Mouse (Mus musculus) embryonic facial prominence, embryonic 14.5 days (tissue): Measurements from ENCODE around the gene Adcy10. TPM values are rescaled to one million over a fixed set of nuclear protein-coding genes. Genes with fewer than 3 reads are reported as not detected.

Experiments
- ATAC-seq: fragments of 200-750 bp; cut with Nextera tagmentation; 2 replicates; pipeline ENCODE4 v1.8.0; 2017; ENCODE audit warnings: low read depth, moderate number of reproducible peaks, moderate TSS enrichment
- DNase-seq: peaks from one replicate; pipeline ENCODE4 v3.0.0-alpha.2; 2015; ENCODE audit warnings: low spot score
- H3K27ac ChIP-seq: fragments of 300-500 bp; sonication (generic); replicated peaks from 2 replicates; pipeline ENCODE4 v1.5.1; 2014; ENCODE audit warnings: low read depth, mild to moderate bottlenecking, low read length, moderate library complexity
- H3K27me3 ChIP-seq: fragments of 300-500 bp; sonication (generic); replicated peaks from 2 replicates; pipeline ENCODE4 v1.6.1; 2014; ENCODE audit warnings: low read length; ENCODE audit not compliant: control insufficient read depth, insufficient read depth
- H3K36me3 ChIP-seq: fragments of 300-500 bp; sonication (generic); 2 replicates; pipeline ENCODE4 v1.6.1; 2014; ENCODE audit warnings: low read length, mixed read lengths; ENCODE audit not compliant: control insufficient read depth, insufficient read depth
- H3K4me1 ChIP-seq: fragments of 300-500 bp; sonication (generic); 2 replicates; pipeline ENCODE4 v1.6.1; 2014; ENCODE audit warnings: antibody characterized with exemption, low read length; ENCODE audit not compliant: control insufficient read depth, insufficient read depth
- H3K4me2 ChIP-seq: fragments of 300-500 bp; sonication (generic); 2 replicates; pipeline ENCODE4 v1.6.1; 2014; ENCODE audit warnings: low read depth, mild to moderate bottlenecking, low read length, moderate library complexity, mixed read lengths
- H3K4me3 ChIP-seq: fragments of 300-500 bp; sonication (generic); 2 replicates; pipeline ENCODE4 v1.5.1; 2014; ENCODE audit warnings: low read depth, mild to moderate bottlenecking, low read length
- H3K9ac ChIP-seq: fragments of 300-500 bp; sonication (generic); 2 replicates; pipeline ENCODE4 v1.6.1; 2014; ENCODE audit warnings: low read depth, mild to moderate bottlenecking, low read length, moderate library complexity, mixed read lengths
- H3K9me3 ChIP-seq: fragments of 300-500 bp; sonication (generic); 2 replicates; pipeline ENCODE4 v1.6.1; 2016; ENCODE audit warnings: low read length; ENCODE audit not compliant: control insufficient read depth
- WGBS: fragments of 180-500 bp; shearing (Covaris S2); extraction: QIAGEN DNeasy Blood & Tissue Kit; methylation state at CpG from one replicate; pipeline ENCODE4 v1.1.7; 2014; 5-methylcytosine and 5-hydroxymethylcytosine counted together
- polyA plus RNA-seq: library from polyadenylated mRNA; unstranded; fragments of >200 nt; fragmentation: Nextera tagmentation; extraction: Ambion mirVana; gene quantifications from 2 replicates; pipeline ENCODE4 v1.2.1, GENCODE M21; 2014

The Adcy10 gene
- polyA plus RNA-seq, 1 experiment from 2014 or later: not detected

DNA sequence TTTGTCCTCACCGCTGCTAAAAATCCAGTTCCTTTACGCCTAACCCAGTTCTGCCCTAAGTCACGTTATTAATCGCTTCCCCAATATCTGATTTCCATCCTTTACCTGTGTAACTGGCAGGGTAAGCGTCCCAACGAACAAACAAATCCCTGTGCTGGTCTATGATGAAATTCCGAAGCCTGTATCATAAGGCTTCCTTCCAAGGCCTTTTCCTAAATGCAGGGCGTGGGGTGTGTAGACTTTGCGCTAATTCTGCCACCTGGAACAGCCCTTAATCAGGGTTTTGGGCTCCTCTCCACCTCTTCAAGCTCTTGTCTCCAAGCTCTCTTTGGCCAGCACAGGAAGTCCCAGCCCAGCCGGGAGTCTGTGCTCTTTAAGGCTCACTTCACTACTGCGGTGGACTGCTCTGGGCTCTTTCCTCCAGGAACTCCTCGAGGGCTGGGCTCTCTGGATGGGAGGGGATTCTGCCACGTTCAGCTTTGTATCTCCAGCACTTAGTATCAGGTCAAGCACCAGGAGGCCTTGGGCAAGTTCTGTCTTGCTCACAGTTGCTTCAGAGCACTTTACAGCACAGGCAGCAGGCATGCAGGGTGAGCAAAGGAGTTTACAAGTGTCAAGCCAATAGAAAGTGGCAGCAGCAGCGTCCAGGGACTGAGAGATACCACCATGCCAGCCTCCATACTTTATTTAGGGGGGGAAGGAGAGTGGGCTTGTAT, 100.6 kb downstream of the Adcy10 start:
- 60% methylated on average over 14 of the region's 14 CpGs for WGBS

DNA sequence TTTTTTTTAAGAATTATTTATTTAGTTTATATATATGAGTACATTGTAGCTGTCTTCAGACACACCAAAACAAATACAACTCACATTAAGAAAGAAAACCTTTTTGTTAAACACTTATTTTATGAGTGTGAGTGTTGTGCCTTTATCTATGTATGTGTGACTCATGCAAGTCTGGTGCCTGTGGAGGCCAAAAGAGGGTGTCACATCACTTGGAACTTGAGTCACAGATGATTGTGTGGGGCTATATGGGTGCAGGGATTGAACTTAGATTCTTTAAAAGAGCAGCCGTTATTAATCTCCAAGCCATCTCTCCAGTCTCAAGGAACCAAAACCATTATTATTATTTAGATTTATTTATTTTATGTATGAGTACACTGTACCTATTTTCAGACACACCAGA, 101.4 kb downstream of the Adcy10 start:
- WGBS: 85% methylated on average over 1 of the region's 1 CpGs
- Histone ChIP-seq H3K36me3 (peaks cover 7% of the 10 kb centered on the region; the same call in 1 of the 2 replicates), H3K9me3 (no peaks in the 10 kb centered on the region), H3K27me3 (no peaks in the 10 kb centered on the region), H3K4me1 (peaks cover 5% of the 10 kb centered on the region; the same call in 1 of the 2 replicates), H3K9ac (no peak overlapping the region), H3K4me3 (no peak overlapping the region), H3K4me2 (no peak overlapping the region), H3K27ac (no peak overlapping the region)
- ATAC-seq (no peak), DNase-seq (no peak)

More for the DNA sequence above, 100.6 kb downstream of the Adcy10 start:
- Histone ChIP-seq H3K36me3 (0 out of 2 replicates have a peak, but pooled peaks cover 3% of the 10 kb centered on the region), H3K4me1 (peaks cover 5% of the 10 kb centered on the region; the same call in 1 of the 2 replicates), H3K4me2 (no peak overlapping the region), H3K9me3 (no peaks in the 10 kb centered on the region), H3K27ac (no peak overlapping the region), H3K9ac (no peak overlapping the region), H3K4me3 (no peak overlapping the region), H3K27me3 (no peaks in the 10 kb centered on the region)
- ATAC-seq (no peak), DNase-seq (no peak)

DNA sequence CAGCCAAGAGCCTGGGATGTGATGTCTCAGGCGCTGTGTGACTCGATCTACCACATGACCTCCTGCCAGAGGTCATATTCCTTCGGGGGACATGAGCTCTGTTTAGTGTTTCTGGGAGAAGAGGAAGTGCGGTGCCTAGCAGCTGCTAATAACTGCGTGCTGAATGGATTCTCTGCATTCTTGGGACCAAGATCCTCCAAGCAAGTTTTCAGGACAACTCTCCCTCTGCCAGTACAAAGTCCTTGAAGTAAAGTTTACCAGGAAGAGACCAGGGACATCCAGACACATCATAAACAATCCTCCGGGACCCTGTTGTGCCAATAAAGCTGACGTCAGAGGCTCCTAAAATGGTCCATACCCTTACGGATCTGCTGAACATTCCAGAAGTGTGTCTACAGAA, 102.9 kb downstream of the Adcy10 start:
- Histone ChIP-seq H3K9ac (no peak overlapping the region), H3K4me3 (no peak overlapping the region), H3K4me1 (peaks cover 5% of the 10 kb centered on the region; the same call in 1 of the 2 replicates), H3K9me3 (no peaks in the 10 kb centered on the region), H3K36me3 (peaks cover 21% of the 10 kb centered on the region), H3K27me3 (no peaks in the 10 kb centered on the region), H3K27ac (no peak overlapping the region; the same call in 1 of the 2 replicates), H3K4me2 (no peak overlapping the region)
- WGBS: 19% methylated on average over 8 of the region's 8 CpGs
- no peak for ATAC-seq
- DNase-seq: peak; percentile 30

DNA sequence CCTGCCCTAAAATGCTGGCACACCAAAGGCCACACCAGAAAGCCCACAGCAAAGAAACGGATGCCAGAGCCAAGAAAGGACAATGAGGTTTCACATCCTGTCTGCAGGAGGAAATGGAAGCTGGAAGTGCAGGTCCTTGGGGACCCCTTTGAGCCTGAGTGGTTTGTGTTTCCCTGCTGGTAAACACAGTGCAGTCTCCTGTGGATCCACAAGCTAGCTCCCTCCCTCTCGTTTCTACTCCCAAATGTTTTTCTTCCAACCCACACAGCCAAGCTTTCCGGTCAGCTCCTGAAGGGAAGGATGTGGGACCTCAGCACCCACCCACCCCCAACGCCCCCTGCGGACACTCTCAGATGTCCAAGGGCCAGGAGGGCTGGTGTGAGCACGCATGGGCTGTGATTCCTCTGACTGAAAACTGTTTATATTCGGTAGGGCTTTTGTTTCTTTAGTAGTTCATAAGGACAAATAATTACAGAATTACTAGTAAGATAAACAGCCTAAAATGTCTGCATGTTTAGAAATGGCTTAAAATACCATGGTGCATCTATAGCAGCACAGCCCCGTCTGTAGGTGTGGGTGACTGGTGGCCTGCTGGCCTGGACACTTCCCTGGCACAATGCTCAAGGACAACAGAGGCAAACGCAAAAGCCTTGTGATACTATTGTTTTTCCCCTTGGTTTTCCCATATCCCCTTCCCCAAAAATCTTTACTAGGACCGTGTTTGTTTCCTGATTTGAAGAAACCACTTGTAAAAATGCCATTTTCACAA, 104.5 kb downstream of the Adcy10 start:
- peaks cover 37% of the 10 kb centered on the region for H3K36me3 ChIP-seq
- no peaks in the 10 kb centered on the region for H3K9me3 ChIP-seq
- no peaks in the 10 kb centered on the region for H3K27me3 ChIP-seq
- WGBS: 30% methylated on average over 10 of the region's 10 CpGs
- no peak overlapping the region for H3K4me3 ChIP-seq
- ATAC-seq (peak; percentile 58; the same call in 1 of the 2 replicates), DNase-seq (peak; percentile 81)
- peaks cover 5% of the 10 kb centered on the region; the same call in 1 of the 2 replicates for H3K4me1 ChIP-seq
- H3K9ac ChIP-seq: 0 out of 2 replicates have a peak overlapping the region, but pooled peaks have one; percentile 1
- no peak overlapping the region for H3K4me2 ChIP-seq
- H3K27ac ChIP-seq: peak overlapping the region; percentile 48

DNA sequence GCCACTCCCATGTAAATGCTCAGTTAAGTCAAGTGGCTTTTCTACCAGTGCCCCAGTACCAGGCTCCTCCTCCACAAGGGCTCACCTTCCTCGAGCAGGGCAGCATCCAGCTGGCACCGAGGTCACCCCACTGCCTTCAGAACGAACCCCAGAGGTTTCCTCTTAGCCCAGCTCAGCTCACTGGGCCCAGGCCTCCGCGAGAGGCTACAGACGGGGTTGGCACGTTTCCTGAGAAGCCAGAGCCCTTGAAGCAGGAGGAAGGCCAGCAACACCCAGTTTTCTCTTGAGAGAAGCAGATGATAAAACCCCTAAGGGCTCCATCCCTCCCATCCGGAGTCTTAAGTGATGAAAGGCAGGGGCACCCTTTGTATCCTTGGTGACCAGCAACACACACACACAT, 105.8 kb downstream of the Adcy10 start:
- DNase-seq (no peak), ATAC-seq (no peak)
- 68% methylated on average over 8 of the region's 8 CpGs for WGBS
- Histone ChIP-seq H3K4me3 (no peak overlapping the region), H3K4me1 (peaks cover 5% of the 10 kb centered on the region; the same call in 1 of the 2 replicates), H3K36me3 (peaks cover 49% of the 10 kb centered on the region), H3K27me3 (no peaks in the 10 kb centered on the region), H3K9me3 (no peaks in the 10 kb centered on the region), H3K4me2 (no peak overlapping the region), H3K9ac (no peak overlapping the region), H3K27ac (no peak overlapping the region)

DNA sequence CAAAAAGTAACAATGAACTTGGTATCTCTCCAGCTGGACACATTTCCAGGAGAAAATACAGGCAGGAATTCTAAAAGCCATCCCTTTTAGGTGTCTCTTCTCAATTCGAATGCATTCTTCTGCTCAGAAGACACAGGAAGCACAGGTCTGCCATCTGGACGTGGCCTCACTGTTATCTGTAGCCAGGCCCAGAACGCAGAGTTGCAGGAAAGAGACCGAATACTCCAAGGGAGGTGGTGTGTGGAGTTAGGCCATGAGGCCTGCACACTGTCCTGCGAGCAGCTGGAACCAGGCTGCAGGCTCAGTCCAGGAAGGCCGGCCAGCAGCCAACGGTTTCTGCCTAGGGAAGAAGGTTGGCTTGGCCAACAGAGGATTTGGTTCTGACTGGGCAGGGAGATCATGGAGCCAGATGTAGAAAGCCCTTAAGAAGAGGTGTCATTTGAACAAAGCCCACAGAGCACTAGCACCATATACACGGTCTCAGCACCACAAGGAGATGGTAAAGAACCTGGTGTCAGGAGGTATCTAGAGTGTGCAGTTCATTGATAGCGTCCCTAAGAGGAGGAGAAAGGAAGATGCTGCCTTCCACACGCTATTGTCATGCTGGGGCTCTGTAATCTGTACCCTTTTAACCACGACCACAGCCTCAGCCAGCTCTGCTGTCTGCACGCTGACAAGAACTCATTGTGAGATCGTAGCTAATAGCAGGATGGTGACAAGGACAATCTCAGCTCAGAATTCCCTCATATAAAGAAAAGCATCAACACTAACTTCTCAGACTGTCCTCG, 107.5 kb downstream of the Adcy10 start:
- no peak overlapping the region for H3K4me2 ChIP-seq
- H3K4me3 ChIP-seq: no peak overlapping the region
- ATAC-seq (no peak), DNase-seq (no peak)
- H3K9ac ChIP-seq: no peak overlapping the region
- H3K4me1 ChIP-seq: peaks cover 5% of the 10 kb centered on the region; the same call in 1 of the 2 replicates
- H3K9me3 ChIP-seq: no peaks in the 10 kb centered on the region
- no peaks in the 10 kb centered on the region for H3K27me3 ChIP-seq
- H3K36me3 ChIP-seq: peaks cover 53% of the 10 kb centered on the region
- no peak overlapping the region for H3K27ac ChIP-seq
- 86% methylated on average over 14 of the region's 14 CpGs for WGBS

DNA sequence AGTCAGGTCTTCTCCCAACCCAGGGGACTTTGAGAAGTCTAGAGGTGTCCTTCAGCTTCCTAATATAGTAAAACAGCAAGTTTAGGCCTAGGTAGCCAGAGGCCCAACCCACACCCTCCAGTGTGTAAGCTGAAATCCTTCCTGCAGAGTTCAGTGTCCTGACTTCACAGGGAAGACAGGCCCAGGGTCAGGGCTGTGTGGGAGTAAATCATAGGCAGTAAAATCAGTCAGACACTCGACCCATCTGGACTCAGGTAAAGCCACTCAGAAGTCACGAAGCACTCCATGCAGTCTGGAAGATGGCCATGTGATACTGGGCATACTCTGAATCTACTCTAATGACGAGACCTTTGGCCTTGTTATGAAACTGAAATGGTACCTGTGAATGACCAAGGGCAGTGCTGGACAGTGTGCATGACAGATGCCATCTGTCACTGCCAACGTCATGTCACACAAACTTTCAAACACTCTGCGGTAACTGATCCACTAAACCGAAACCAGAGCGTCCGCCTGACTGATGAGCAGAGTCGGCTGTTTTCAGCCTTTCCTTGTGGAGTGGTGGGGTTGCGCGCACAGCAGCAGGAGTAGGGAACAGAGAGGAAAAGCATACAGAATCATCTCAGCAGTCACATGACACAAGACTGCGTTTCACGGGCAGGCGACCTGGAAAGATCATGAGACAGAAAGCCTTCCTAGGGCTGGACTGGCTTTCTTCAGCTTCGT, 109.9 kb downstream of the Adcy10 start:
- DNase-seq: no peak
- Histone ChIP-seq H3K4me1 (no peaks in the 10 kb centered on the region), H3K9me3 (no peaks in the 10 kb centered on the region), H3K4me2 (no peak overlapping the region), H3K9ac (no peak overlapping the region), H3K27ac (no peak overlapping the region), H3K27me3 (no peaks in the 10 kb centered on the region), H3K4me3 (no peak overlapping the region), H3K36me3 (peaks cover 72% of the 10 kb centered on the region)
- no peak for ATAC-seq
- WGBS: 80% methylated on average over 15 of the region's 15 CpGs
